10 mouse cellular contexts compared by ENCODE assay signal in the genomic region with DNA sequence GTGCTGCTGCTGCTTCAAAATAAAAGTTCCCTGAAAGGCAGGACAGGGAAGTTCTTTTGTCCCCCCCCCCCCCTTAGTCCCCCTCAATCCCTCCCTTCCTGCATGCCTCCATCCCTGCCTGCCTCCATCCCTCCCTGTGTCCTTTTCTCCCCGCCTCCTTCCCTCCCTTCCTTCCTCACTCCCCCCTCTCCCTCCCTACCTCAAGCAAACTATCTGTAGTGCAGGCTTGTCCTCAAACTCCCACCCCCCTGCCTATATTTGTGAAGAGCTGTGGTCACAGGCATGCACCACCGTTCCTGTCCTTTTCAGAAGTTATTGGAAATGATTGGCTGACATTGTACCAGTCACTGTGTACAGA.
DNase-seq lines count a peak whose midpoint lies in the region; ATAC-seq lines count a peak whose summit lies in the region.
"Had no signal": no experiment of that assay in that cellular context is flagged by ENCODE, and none has a peak within 500 bp of the region (broad histone marks: within the 10 kb centered on the region; RNA-seq: fewer than 3 reads in every experiment).

No protein-coding gene starts in this region.

- no peak for ATAC-seq in hindbrain, embryonic 16.5 days
- ATAC-seq in neural tube, embryonic 12.5 days (ENCODE audit: low FRiP score, low read depth): peak; percentile 51; the same call in 1 of the 2 replicates
- ATAC-seq in hindbrain, embryonic 12.5 days (ENCODE audit: low FRiP score): peak; percentile 71
- no peak for ATAC-seq in stomach, embryonic 16.5 days (ENCODE audit: insufficient read depth, low FRiP score)

- H3K4me1 ChIP-seq in hindbrain, embryonic 10.5 days (replicated peaks): peaks cover 36% of the 10 kb centered on the region
- H3K4me1 ChIP-seq in hindbrain, embryonic 16.5 days (ENCODE audit: control insufficient read depth, insufficient read depth, low read depth, low read length): peaks cover 11% of the 10 kb centered on the region
- peaks cover 11% of the 10 kb centered on the region for H3K4me1 ChIP-seq in neural tube, embryonic 12.5 days
- peaks cover 14% of the 10 kb centered on the region for H3K4me1 ChIP-seq in hindbrain, embryonic 12.5 days
- H3K4me1 ChIP-seq in stomach, embryonic 16.5 days (ENCODE audit: control insufficient read depth, insufficient read depth, low read length): peaks cover 19% of the 10 kb centered on the region
- H3K4me1 ChIP-seq: megakaryocyte, embryonic 14.5 days had no signal

- H3K4me2 ChIP-seq in hindbrain, embryonic 16.5 days (ENCODE audit: low read length): no peak overlapping the region
- no peak overlapping the region for H3K4me2 ChIP-seq in neural tube, embryonic 12.5 days (replicated peaks)
- no peak overlapping the region for H3K4me2 ChIP-seq in hindbrain, embryonic 12.5 days (replicated peaks)
- H3K4me2 ChIP-seq in stomach, embryonic 16.5 days (ENCODE audit: low read depth, low read length): no peak overlapping the region

- WGBS in hindbrain, embryonic 10.5 days: 28% methylated on average over 2 of the region's 2 CpGs
- WGBS in hindbrain, embryonic 16.5 days: 19% methylated on average over 2 of the region's 2 CpGs
- WGBS in neural tube, embryonic 12.5 days: 55% methylated on average over 2 of the region's 2 CpGs
- WGBS in hindbrain, embryonic 12.5 days: 18% methylated on average over 1 of the region's 2 CpGs
- WGBS in stomach, embryonic 16.5 days: 13% methylated on average over 2 of the region's 2 CpGs

- no peaks in the 10 kb centered on the region for H3K36me3 ChIP-seq in hindbrain, embryonic 10.5 days
- H3K36me3 ChIP-seq in hindbrain, embryonic 16.5 days (ENCODE audit: control insufficient read depth, insufficient read depth, low read length): no peaks in the 10 kb centered on the region
- H3K36me3 ChIP-seq in neural tube, embryonic 12.5 days: no peaks in the 10 kb centered on the region
- H3K36me3 ChIP-seq in hindbrain, embryonic 12.5 days: no peaks in the 10 kb centered on the region
- no peaks in the 10 kb centered on the region for H3K36me3 ChIP-seq in stomach, embryonic 16.5 days (ENCODE audit: control insufficient read depth, insufficient read depth, low read length)

- peak overlapping the region; percentile 60; the same call in 1 of the 2 replicates for H3K27ac ChIP-seq in hindbrain, embryonic 10.5 days
- H3K27ac ChIP-seq in hindbrain, embryonic 16.5 days (ENCODE audit: low read depth, low read length): no peak overlapping the region
- H3K27ac ChIP-seq in neural tube, embryonic 12.5 days: no peak overlapping the region
- H3K27ac ChIP-seq in hindbrain, embryonic 12.5 days: peak overlapping the region; percentile 52; the same call in 1 of the 2 replicates
- H3K27ac ChIP-seq in stomach, embryonic 16.5 days (ENCODE audit: low read length): peak overlapping the region; percentile 87

- H3K9ac ChIP-seq in hindbrain, embryonic 16.5 days (ENCODE audit: low read depth, low read length): no peak overlapping the region
- H3K9ac ChIP-seq in neural tube, embryonic 12.5 days: no peak overlapping the region
- no peak overlapping the region for H3K9ac ChIP-seq in hindbrain, embryonic 12.5 days
- no peak overlapping the region for H3K9ac ChIP-seq in stomach, embryonic 16.5 days (ENCODE audit: low read length)

- 0 out of 2 replicates have a peak, but pooled peaks cover 5% of the 10 kb centered on the region for H3K27me3 ChIP-seq in hindbrain, embryonic 10.5 days (ENCODE audit: insufficient read depth, poor library complexity, severe bottlenecking)
- no peaks in the 10 kb centered on the region for H3K27me3 ChIP-seq in hindbrain, embryonic 16.5 days (replicated peaks; ENCODE audit: control insufficient read depth, insufficient read depth, low read length)
- no peaks in the 10 kb centered on the region for H3K27me3 ChIP-seq in neural tube, embryonic 12.5 days (replicated peaks)
- no peaks in the 10 kb centered on the region for H3K27me3 ChIP-seq in hindbrain, embryonic 12.5 days
- no peaks in the 10 kb centered on the region for H3K27me3 ChIP-seq in stomach, embryonic 16.5 days (ENCODE audit: control insufficient read depth, insufficient read depth, low read length)
- H3K27me3 ChIP-seq: CH12.LX had no signal

- DNase-seq in hindbrain, embryonic 10.5 days (ENCODE audit: low spot score): peak; percentile 23
- no peak for DNase-seq in neural tube, embryonic 10.5 days (ENCODE audit: extremely low spot score, low spot score)
- DNase-seq in spleen, postnatal 14 days (ENCODE audit: low spot score in 2 of 2): no peak
- DNase-seq in urinary bladder, postnatal 10 days (ENCODE audit: low spot score): no peak

- H3K9me3 ChIP-seq in hindbrain, embryonic 10.5 days: no peaks in the 10 kb centered on the region
- H3K9me3 ChIP-seq in hindbrain, embryonic 16.5 days (ENCODE audit: control insufficient read depth, low read length): no peaks in the 10 kb centered on the region
- H3K9me3 ChIP-seq in neural tube, embryonic 12.5 days: no peaks in the 10 kb centered on the region
- H3K9me3 ChIP-seq in hindbrain, embryonic 12.5 days (replicated peaks): no peaks in the 10 kb centered on the region
- H3K9me3 ChIP-seq in stomach, embryonic 16.5 days (replicated peaks; ENCODE audit: control insufficient read depth, low read length): no peaks in the 10 kb centered on the region
- H3K9me3 ChIP-seq: megakaryocyte, embryonic 14.5 days had no signal

- no peak overlapping the region for H3K4me3 ChIP-seq in hindbrain, embryonic 10.5 days
- no peak overlapping the region for H3K4me3 ChIP-seq in hindbrain, embryonic 16.5 days (ENCODE audit: low read length)
- H3K4me3 ChIP-seq in neural tube, embryonic 12.5 days: no peak overlapping the region
- H3K4me3 ChIP-seq in hindbrain, embryonic 12.5 days: no peak overlapping the region
- no peak overlapping the region for H3K4me3 ChIP-seq in stomach, embryonic 16.5 days (replicated peaks; ENCODE audit: low read length)
- H3K4me3 ChIP-seq: megakaryocyte, embryonic 14.5 days had no signal

Comparison
In these comparisons a context has a peak if more than half of its experiments do, and no peak if none do; other contexts are left out.
1. H3K27ac ChIP-seq: peak in hindbrain, embryonic 10.5 days (single experiment), hindbrain, embryonic 12.5 days (single experiment) and stomach, embryonic 16.5 days (single experiment); none in hindbrain, embryonic 16.5 days (single experiment) and neural tube, embryonic 12.5 days (single experiment).
2. ATAC-seq: peak in neural tube, embryonic 12.5 days (single experiment) and hindbrain, embryonic 12.5 days (single experiment); none in hindbrain, embryonic 16.5 days (single experiment) and stomach, embryonic 16.5 days (single experiment).